Mouse (Mus musculus): ENCODE measurements around the gene Pigw. TPM values are rescaled to one million over a fixed set of nuclear protein-coding genes. Genes with fewer than 3 reads are reported as not detected.
A peak's percentile ranks its signal among the peaks of the same experiment; 100 is the strongest.
"Not testable (repeated sequence)": the region's sequence is repeated elsewhere in the genome, so short reads cannot be mapped to it uniquely, and the experiment has no call there.

The Pigw gene
- polyA plus RNA-seq, 1 experiment from 2014 or later, result 3.7 TPM

- DNase-seq (ENCODE audit: low spot score) (no peak), ATAC-seq (replicated peaks; ENCODE audit: low FRiP score) (no peak)
- Histone ChIP-seq H3K27ac (ENCODE audit: low read depth, low read length) (no peak overlapping the region), H3K4me2 (ENCODE audit: low read depth, low read length, severe bottlenecking) (no peak overlapping the region), H3K4me3 (ENCODE audit: low read depth, low read length) (no peak overlapping the region), H3K9me3 (ENCODE audit: control insufficient read depth, low read length) (no peaks in the 10 kb centered on the region), H3K27me3 (ENCODE audit: control insufficient read depth, insufficient read depth, low read length) (no peaks in the 10 kb centered on the region), H3K9ac (ENCODE audit: low read length) (no peak overlapping the region), H3K4me1 (replicated peaks; ENCODE audit: control insufficient read depth, insufficient read depth, low read length) (no peaks in the 10 kb centered on the region), H3K36me3 (ENCODE audit: control insufficient read depth, insufficient read depth, low read length) (peaks cover 2% of the 10 kb centered on the region; the same call in 1 of the 2 replicates)
- WGBS, result 93% methylated on average over 5 of the region's 5 CpGs
Measured at GRCm38 (mm10) chr11:84886236-84886635, 6.2 kb upstream of the Pigw start.

GRCm38 (mm10) chr11:84885238-84885637, 5.2 kb upstream of the Pigw start:
- Histone ChIP-seq H3K36me3 (ENCODE audit: control insufficient read depth, insufficient read depth, low read length) (peaks cover 2% of the 10 kb centered on the region; the same call in 1 of the 2 replicates), H3K27ac (ENCODE audit: low read depth, low read length) (no peak overlapping the region), H3K27me3 (ENCODE audit: control insufficient read depth, insufficient read depth, low read length) (no peaks in the 10 kb centered on the region), H3K4me2 (ENCODE audit: low read depth, low read length, severe bottlenecking) (no peak overlapping the region), H3K9me3 (ENCODE audit: control insufficient read depth, low read length) (no peaks in the 10 kb centered on the region), H3K4me3 (ENCODE audit: low read depth, low read length) (no peak overlapping the region), H3K9ac (ENCODE audit: low read length) (no peak overlapping the region), H3K4me1 (replicated peaks; ENCODE audit: control insufficient read depth, insufficient read depth, low read length) (peaks cover 4% of the 10 kb centered on the region)
- DNase-seq (ENCODE audit: low spot score), result no peak
- no peak for ATAC-seq (replicated peaks; ENCODE audit: low FRiP score)
- 79% methylated on average over 4 of the region's 4 CpGs for WGBS

GRCm38 (mm10) chr11:84882346-84882745, 2.3 kb upstream of the Pigw start:
- no peaks in the 10 kb centered on the region for H3K9me3 ChIP-seq (ENCODE audit: control insufficient read depth, low read length)
- H3K4me1 ChIP-seq (replicated peaks; ENCODE audit: control insufficient read depth, insufficient read depth, low read length), result peaks cover 10% of the 10 kb centered on the region
- H3K4me3 ChIP-seq (ENCODE audit: low read depth, low read length), result no peak overlapping the region
- H3K4me2 ChIP-seq (ENCODE audit: low read depth, low read length, severe bottlenecking), result no peak overlapping the region
- H3K27me3 ChIP-seq (ENCODE audit: control insufficient read depth, insufficient read depth, low read length), result no peaks in the 10 kb centered on the region
- H3K27ac ChIP-seq (ENCODE audit: low read depth, low read length), result no peak overlapping the region
- ATAC-seq (replicated peaks; ENCODE audit: low FRiP score), result no peak
- H3K9ac ChIP-seq (ENCODE audit: low read length), result no peak overlapping the region
- peaks cover 2% of the 10 kb centered on the region; the same call in 1 of the 2 replicates for H3K36me3 ChIP-seq (ENCODE audit: control insufficient read depth, insufficient read depth, low read length)
- 92% methylated on average over 7 of the region's 7 CpGs for WGBS
- DNase-seq (ENCODE audit: low spot score), result no peak

- H3K36me3 ChIP-seq (ENCODE audit: control insufficient read depth, insufficient read depth, low read length), result peaks cover 2% of the 10 kb centered on the region; the same call in 1 of the 2 replicates
- peaks cover 10% of the 10 kb centered on the region for H3K4me1 ChIP-seq (replicated peaks; ENCODE audit: control insufficient read depth, insufficient read depth, low read length)
- DNase-seq (ENCODE audit: low spot score) (no peak), ATAC-seq (replicated peaks; ENCODE audit: low FRiP score) (0 out of 2 replicates have a peak, but pooled peaks have one; percentile 9)
- H3K27ac ChIP-seq (ENCODE audit: low read depth, low read length), result no peak overlapping the region
- WGBS, result 66% methylated on average over 9 of the region's 9 CpGs
- H3K4me2 ChIP-seq (ENCODE audit: low read depth, low read length, severe bottlenecking), result peak overlapping the region; percentile 92
- H3K9me3 ChIP-seq (ENCODE audit: control insufficient read depth, low read length), result no peaks in the 10 kb centered on the region
- no peaks in the 10 kb centered on the region for H3K27me3 ChIP-seq (ENCODE audit: control insufficient read depth, insufficient read depth, low read length)
- H3K4me3 ChIP-seq (ENCODE audit: low read depth, low read length), result peak overlapping the region; percentile 78
- peak overlapping the region; percentile 67 for H3K9ac ChIP-seq (ENCODE audit: low read length)
Measured at GRCm38 (mm10) chr11:84880971-84881370, 886 bp upstream of the Pigw start.

- Histone ChIP-seq H3K36me3 (ENCODE audit: control insufficient read depth, insufficient read depth, low read length) (peaks cover 2% of the 10 kb centered on the region; the same call in 1 of the 2 replicates), H3K9ac (ENCODE audit: low read length) (peak overlapping the region; percentile 67), H3K9me3 (ENCODE audit: control insufficient read depth, low read length) (no peaks in the 10 kb centered on the region), H3K4me2 (ENCODE audit: low read depth, low read length, severe bottlenecking) (peak overlapping the region; percentile 92), H3K27me3 (ENCODE audit: control insufficient read depth, insufficient read depth, low read length) (no peaks in the 10 kb centered on the region), H3K27ac (ENCODE audit: low read depth, low read length) (peak overlapping the region; percentile 71; the same call in 1 of the 2 replicates), H3K4me1 (replicated peaks; ENCODE audit: control insufficient read depth, insufficient read depth, low read length) (peaks cover 10% of the 10 kb centered on the region), H3K4me3 (ENCODE audit: low read depth, low read length) (peak overlapping the region; percentile 78)
- peak; percentile 44 for ATAC-seq (replicated peaks; ENCODE audit: low FRiP score)
- under 1% methylated on average over 24 of the region's 24 CpGs for WGBS
- peak; percentile 78 for DNase-seq (ENCODE audit: low spot score)
Measured at GRCm38 (mm10) chr11:84880465-84880961, 428 bp upstream of the Pigw start.

GRCm38 (mm10) chr11:84879007-84879771, 896 bp downstream of the Pigw start:
- Histone ChIP-seq H3K27me3 (ENCODE audit: control insufficient read depth, insufficient read depth, low read length) (no peaks in the 10 kb centered on the region), H3K9me3 (ENCODE audit: control insufficient read depth, low read length) (no peaks in the 10 kb centered on the region), H3K4me3 (ENCODE audit: low read depth, low read length) (peak overlapping the region; percentile 78), H3K36me3 (ENCODE audit: control insufficient read depth, insufficient read depth, low read length) (no peaks in the 10 kb centered on the region; the same call in 1 of the 2 replicates), H3K9ac (ENCODE audit: low read length) (peak overlapping the region; percentile 67), H3K27ac (ENCODE audit: low read depth, low read length) (peak overlapping the region; percentile 71), H3K4me1 (replicated peaks; ENCODE audit: control insufficient read depth, insufficient read depth, low read length) (peaks cover 10% of the 10 kb centered on the region), H3K4me2 (ENCODE audit: low read depth, low read length, severe bottlenecking) (peak overlapping the region; percentile 92)
- no peak for DNase-seq (ENCODE audit: low spot score)
- 24% methylated on average over 7 of the region's 7 CpGs for WGBS
- peak; percentile 28 for ATAC-seq (replicated peaks; ENCODE audit: low FRiP score)

- DNase-seq (ENCODE audit: low spot score); H3K27ac ChIP-seq (ENCODE audit: low read depth, low read length); ATAC-seq (replicated peaks; ENCODE audit: low FRiP score); H3K27me3 ChIP-seq (ENCODE audit: control insufficient read depth, insufficient read depth, low read length); H3K4me2 ChIP-seq (ENCODE audit: low read depth, low read length, severe bottlenecking); H3K9me3 ChIP-seq (ENCODE audit: control insufficient read depth, low read length); H3K9ac ChIP-seq (ENCODE audit: low read length); H3K4me3 ChIP-seq (ENCODE audit: low read depth, low read length); H3K36me3 ChIP-seq (ENCODE audit: control insufficient read depth, insufficient read depth, low read length): not testable (repeated sequence)
- WGBS, result no CpG with 5 or more reads among the region's 1 CpGs
- peaks cover 10% of the 10 kb centered on the region for H3K4me1 ChIP-seq (replicated peaks; ENCODE audit: control insufficient read depth, insufficient read depth, low read length)
Measured at GRCm38 (mm10) chr11:84876020-84876419, 4.1 kb downstream of the Pigw start.

- no peak overlapping the region for H3K4me2 ChIP-seq (ENCODE audit: low read depth, low read length, severe bottlenecking)
- H3K9me3 ChIP-seq (ENCODE audit: control insufficient read depth, low read length), result no peaks in the 10 kb centered on the region
- no peak overlapping the region for H3K27ac ChIP-seq (ENCODE audit: low read depth, low read length)
- no peak overlapping the region for H3K4me3 ChIP-seq (ENCODE audit: low read depth, low read length)
- H3K36me3 ChIP-seq (ENCODE audit: control insufficient read depth, insufficient read depth, low read length), result no peaks in the 10 kb centered on the region; the same call in 1 of the 2 replicates
- H3K27me3 ChIP-seq (ENCODE audit: control insufficient read depth, insufficient read depth, low read length), result no peaks in the 10 kb centered on the region
- no peak overlapping the region for H3K9ac ChIP-seq (ENCODE audit: low read length)
- no peaks in the 10 kb centered on the region; the same call in 1 of the 2 replicates for H3K4me1 ChIP-seq (replicated peaks; ENCODE audit: control insufficient read depth, insufficient read depth, low read length)
- WGBS, result 73% methylated on average over 1 of the region's 1 CpGs
- DNase-seq (ENCODE audit: low spot score) (no peak), ATAC-seq (replicated peaks; ENCODE audit: low FRiP score) (no peak)
Measured at GRCm38 (mm10) chr11:84873042-84873833, 6.8 kb downstream of the Pigw start.
